Mouse (Mus musculus) left cerebral cortex, adult 2 months (tissue): ENCODE data around the gene BC055324. TPM values are rescaled to one million over a fixed set of nuclear protein-coding genes. Genes with fewer than 3 reads are reported as not detected.

ENCODE experiments used
- DNase-seq, 2 experiments: peaks; one replicate each; pipeline ENCODE4 v3.0.0; 2021 to 2022; ENCODE audit warnings: low spot score in 2 of 2, mixed read lengths in 1 of 2; ENCODE audit errors: extremely low spot score in 1 of 2
- H3K27ac ChIP-seq: fragments of 200-600 bp; 2 replicates; pipeline ENCODE4 v1.8.1; 2022
- H3K4me3 ChIP-seq: fragments of 200-600 bp; 2 replicates; pipeline ENCODE4 v1.8.1; 2022
- CTCF ChIP-seq: fragments of 200-600 bp; IDR thresholded peaks from 2 replicates; pipeline ENCODE4 v1.8.1; 2022; ENCODE audit warnings: antibody characterized with exemption, mild to moderate bottlenecking, moderate library complexity
- intact Hi-C: fragments of 180-260 bp; cut with DNase I; formaldehyde crosslinking; loops from one replicate; pipeline ENCODE4 v1.15.1; 2025
- total RNA-seq, 2 experiments: library from RNA; stranded (reverse); gene quantifications; 2 replicates each; pipeline ENCODE4 v1.2.3; 2021

Gene BC055324
- total RNA-seq, 2 experiments from 2014 or later: 0.72 to 2.3 TPM

- no peak for DNase-seq
- intact Hi-C loops: no loop called here
- no peak for TF ChIP-seq CTCF
- no peak overlapping the region for H3K4me3 ChIP-seq
- H3K27ac ChIP-seq: no peak overlapping the region
Measured at GRCm38 (mm10) chr1:163903411-163903810, 91.2 kb downstream of the BC055324 start.

- intact Hi-C loops: no loop called here
Measured at GRCm38 (mm10) chr1:163900168-163900567, 94.4 kb downstream of the BC055324 start.

GRCm38 (mm10) chr1:163899575-163899974, 95.0 kb downstream of the BC055324 start:
- intact Hi-C loops: no loop called here
- no peak overlapping the region for H3K27ac ChIP-seq
- no peak overlapping the region for H3K4me3 ChIP-seq
- no peak for TF ChIP-seq CTCF
- DNase-seq: no peak

More at GRCm38 (mm10) chr1:163900168-163900567, 94.4 kb downstream of the BC055324 start:
- TF ChIP-seq CTCF: no peak
- no peak overlapping the region for H3K27ac ChIP-seq
- DNase-seq: no peak
- H3K4me3 ChIP-seq: no peak overlapping the region

- no peak overlapping the region for H3K4me3 ChIP-seq
- DNase-seq: no peak
- no peak overlapping the region for H3K27ac ChIP-seq
- intact Hi-C loops: no loop called here
- no peak for TF ChIP-seq CTCF
Measured at GRCm38 (mm10) chr1:163898291-163898764, 96.3 kb downstream of the BC055324 start.

Other genes with a start within 250 kb of the BC055324 start
- 100 to 1,000 TPM; 191 to 199 TPM for gene Kifap3, start 215.2 kb downstream of the BC055324 start, total RNA-seq
- gene Scyl3, start 65.7 kb downstream of the BC055324 start, total RNA-seq: 10 to 100 TPM; 18.9 to 26.0 TPM
- gene Mettl18, start 93 bp upstream of the BC055324 start, total RNA-seq: 1 to 10 TPM; 4.4 to 5.5 TPM
- gene Sele, start 53.4 kb upstream of the BC055324 start, total RNA-seq: under 1 TPM; 0.11 to 0.12 TPM
- not detected for gene Sell, start 67.2 kb upstream of the BC055324 start, total RNA-seq
- not detected for gene Selp, start 120.5 kb upstream of the BC055324 start, total RNA-seq
- gene F5, start 157.0 kb upstream of the BC055324 start, total RNA-seq: 1 to 10 TPM in 1 of 2 experiments, under 1 TPM in 1; 0.75 to 1.1 TPM